ENCODE assay signal across 9 mouse cellular contexts in the genomic region with DNA sequence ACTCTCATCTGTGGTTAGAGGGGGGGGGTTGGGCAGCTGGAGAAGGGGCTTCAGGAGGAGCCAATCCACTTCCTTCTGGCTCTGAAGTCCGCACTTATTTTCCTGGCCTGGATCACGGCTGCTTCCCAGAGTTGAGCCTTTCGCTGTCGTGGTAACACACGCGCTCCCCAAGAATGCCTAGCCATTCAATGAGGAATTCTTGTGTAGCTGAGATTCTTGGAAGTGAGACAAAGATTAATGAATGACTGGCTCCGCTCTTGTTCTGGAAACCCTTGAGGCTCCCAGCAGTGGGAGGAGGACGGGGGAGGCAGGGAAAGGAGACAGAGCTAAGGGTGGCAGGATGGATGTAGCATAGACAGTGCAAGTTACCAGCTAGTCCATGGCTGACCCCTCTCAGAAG. TPM values are rescaled to one million over a fixed set of nuclear protein-coding genes. Genes with fewer than 3 reads are reported as not detected.
DNase-seq lines count a peak whose midpoint lies in the region; ATAC-seq and TF ChIP-seq lines count a peak whose summit lies in the region.
"Had no signal": no experiment of that assay in that cellular context is flagged by ENCODE, and none has a peak within 500 bp of the region (broad histone marks: within the 10 kb centered on the region; RNA-seq: fewer than 3 reads in every experiment).

No protein-coding gene starts in this region.

- intact Hi-C loops in heart, postnatal 10 days (cut with DNase I) = no loop called here

- no peak overlapping the region for H3K4me3 ChIP-seq in layer of hippocampus, adult 2 months
- H3K4me3 ChIP-seq: liver, embryonic 13.5 days had no signal

- DNase-seq in 3T3-L1 (ENCODE audit: low read depth, low spot score) = peak; percentile 95
- DNase-seq in brain, embryonic 18.5 days (ENCODE audit: low read depth, low spot score) = peak; percentile 58
- peak; percentile 44 to 49 for DNase-seq in heart, postnatal 10 days
- DNase-seq in layer of hippocampus, adult 2 months (ENCODE audit: low spot score in 2 of 2) = peak; percentile 37 to 81
- peak; percentile 62 for DNase-seq in lung, postnatal 36 days
- DNase-seq in testis, postnatal 10 days (ENCODE audit: low spot score) = peak; percentile 77
- DNase-seq in thymus, adult 18-20 months = no peak
- DNase-seq: liver, embryonic 13.5 days had no signal

- TF ChIP-seq CTCF in layer of hippocampus, adult 2 months (conservative IDR thresholded peaks at IDR 0.05) = no peak

- no peak for ATAC-seq in activated CD4-positive, CD25-positive, alpha-beta regulatory T cell, adult 4 months

- H3K27ac ChIP-seq in layer of hippocampus, adult 2 months = peak overlapping the region; percentile 68
- H3K27ac ChIP-seq: liver, embryonic 13.5 days had no signal

RNA-seq across cellular contexts. Expression of gene Daam2, which starts 24.9 kb away (rescaled TPM):
- 10 to 100 TPM; 14.2 to 16.3 TPM for total RNA-seq in heart, postnatal 10 days (2021)
- 10 to 100 TPM; 61.2 to 66.7 TPM for total RNA-seq in layer of hippocampus, adult 2 months (2021)
- polyA plus RNA-seq in activated CD4-positive, CD25-positive, alpha-beta regulatory T cell, adult 4 months (2017; shearing (Covaris generic)) = under 1 TPM in 1 of 2 experiments, not detected in 1; 0.13 TPM

Comparison
In these comparisons a context has a peak if more than half of its experiments do, and no peak if none do; other contexts are left out.
1. DNase-seq: peak in 3T3-L1 (single experiment), brain, embryonic 18.5 days (single experiment), heart, postnatal 10 days (2 of 2), layer of hippocampus, adult 2 months (2 of 2), lung, postnatal 36 days (single experiment) and testis, postnatal 10 days (single experiment); none in thymus, adult 18-20 months (0 of 2).